In the genomic region with DNA sequence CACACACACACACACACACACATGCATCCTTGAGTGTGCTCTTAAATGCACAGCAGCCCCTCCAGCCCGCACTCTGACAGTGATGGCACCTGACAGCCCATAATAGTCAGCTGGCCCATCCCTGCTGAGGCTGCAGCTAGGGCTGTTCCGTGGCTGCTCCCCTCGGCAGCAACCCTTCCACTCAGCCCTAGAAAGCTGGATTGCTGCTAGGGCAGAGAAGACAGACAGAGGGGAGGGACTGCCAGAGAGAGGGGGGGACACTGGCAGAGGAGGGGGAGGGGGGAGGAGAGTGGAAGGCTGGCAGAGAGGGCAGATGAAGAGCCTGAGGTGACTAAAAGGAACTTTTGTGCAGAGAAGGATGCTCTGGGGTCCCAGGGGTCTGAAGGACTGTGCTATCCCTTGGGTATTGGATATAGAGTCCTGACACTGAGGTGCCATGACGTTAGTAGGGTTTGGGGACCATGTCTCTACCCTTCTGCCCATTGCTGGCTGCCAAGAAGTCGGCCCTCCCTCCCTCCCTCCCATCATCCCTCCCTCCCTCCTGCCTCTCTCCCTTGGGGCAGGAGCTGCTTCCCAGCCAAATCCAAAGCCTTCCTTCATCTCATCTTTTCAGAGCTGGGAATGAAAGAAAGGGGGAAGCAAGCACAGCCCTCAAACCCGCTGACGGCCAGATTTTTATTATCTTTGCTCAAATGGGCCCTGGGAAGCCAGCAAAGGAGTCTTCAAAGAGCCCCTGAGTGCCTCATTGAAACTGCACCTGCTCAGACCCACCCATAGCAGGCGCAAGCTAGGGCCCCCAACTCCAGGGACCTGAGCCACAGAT, we compare ENCODE assay signal across 11 mouse cellular contexts. TPM values are rescaled to one million over a fixed set of nuclear protein-coding genes. Genes with fewer than 3 reads are reported as not detected.
DNase-seq lines count a peak whose midpoint lies in the region; ATAC-seq and TF ChIP-seq lines count a peak whose summit lies in the region.
"Had no signal": no experiment of that assay in that cellular context is flagged by ENCODE, and none has a peak within 500 bp of the region (broad histone marks: within the 10 kb centered on the region; RNA-seq: fewer than 3 reads in every experiment).

No protein-coding gene starts in this region.

- TF ChIP-seq CTCF in E14TG2a.4 (conservative IDR thresholded peaks at IDR 0.05; ENCODE audit: low read length) (no peak), ES-Bruce4 (IDR thresholded peaks at IDR 0.05; ENCODE audit: low read depth, low read length) (peak; percentile 13)
- TF ChIP-seq CTCF in kidney, adult 2 months (conservative IDR thresholded peaks at IDR 0.05; ENCODE audit: insufficient read depth, insufficient read length, low read depth, low read length) = no peak
- no peak for TF ChIP-seq CTCF in heart, adult 2 months (IDR thresholded peaks at IDR 0.05)

- H3K79me2 ChIP-seq in heart, adult 2 months (replicated peaks; ENCODE audit: control insufficient read depth, insufficient read depth, low read length) = no peaks in the 10 kb centered on the region

- intact Hi-C loops in heart, adult 2 months (cut with DNase I) = loop anchor here (5.0 kb wide), 1 partner anchor 39 kb away; no protein-coding TSS in a partner anchor

- no peaks in the 10 kb centered on the region for H3K9me3 ChIP-seq in E14TG2a.4 (ENCODE audit: low read length)
- no peaks in the 10 kb centered on the region for H3K9me3 ChIP-seq in ES-Bruce4 (replicated peaks; ENCODE audit: control insufficient read depth, insufficient read depth, low read length, poor library complexity, severe bottlenecking)
- H3K9me3 ChIP-seq in forebrain, embryonic 15.5 days = no peaks in the 10 kb centered on the region
- no peaks in the 10 kb centered on the region for H3K9me3 ChIP-seq in midbrain, embryonic 12.5 days
- H3K9me3 ChIP-seq: embryonic facial prominence, embryonic 12.5 days; limb, embryonic 12.5 days had no signal

- H3K9ac ChIP-seq in ES-Bruce4 (ENCODE audit: low read depth, poor library complexity, severe bottlenecking) = no peak overlapping the region
- H3K9ac ChIP-seq in forebrain, embryonic 15.5 days (replicated peaks) = peak overlapping the region; percentile 98
- peak overlapping the region; percentile 47; the same call in 1 of the 2 replicates for H3K9ac ChIP-seq in midbrain, embryonic 12.5 days (replicated peaks)
- no peak overlapping the region for H3K9ac ChIP-seq in heart, adult 2 months (ENCODE audit: low read depth, low read length)
- H3K9ac ChIP-seq: embryonic facial prominence, embryonic 12.5 days; limb, embryonic 12.5 days; lung, embryonic 14.5 days had no signal

- H3K4me3 ChIP-seq in E14TG2a.4 (replicated peaks; ENCODE audit: low read length) (0 out of 2 replicates have a peak overlapping the region, but pooled peaks have one; percentile 39), ES-Bruce4 (ENCODE audit: low read depth, low read length) (no peak overlapping the region)
- peak overlapping the region; percentile 92 for H3K4me3 ChIP-seq in forebrain, embryonic 15.5 days
- peak overlapping the region; percentile 7; the same call in 1 of the 2 replicates for H3K4me3 ChIP-seq in midbrain, embryonic 12.5 days
- H3K4me3 ChIP-seq in kidney, adult 2 months (ENCODE audit: insufficient read depth, low read depth, low read length) = no peak overlapping the region
- no peak overlapping the region for H3K4me3 ChIP-seq in heart, adult 2 months
- H3K4me3 ChIP-seq: embryonic facial prominence, embryonic 12.5 days; limb, embryonic 12.5 days had no signal

- peak overlapping the region; percentile 90 for H3K4me2 ChIP-seq in forebrain, embryonic 15.5 days (replicated peaks)
- peak overlapping the region; percentile 85 for H3K4me2 ChIP-seq in midbrain, embryonic 12.5 days (replicated peaks)
- H3K4me2 ChIP-seq: embryonic facial prominence, embryonic 12.5 days; limb, embryonic 12.5 days; lung, embryonic 14.5 days had no signal

- peaks cover 46% of the 10 kb centered on the region for H3K27me3 ChIP-seq in E14TG2a.4 (ENCODE audit: insufficient read depth, low read length)
- H3K27me3 ChIP-seq in ES-Bruce4 (ENCODE audit: control insufficient read depth, insufficient read depth, low read length, poor library complexity, severe bottlenecking) = no peaks in the 10 kb centered on the region
- H3K27me3 ChIP-seq in forebrain, embryonic 15.5 days = no peaks in the 10 kb centered on the region
- peaks cover 61% of the 10 kb centered on the region for H3K27me3 ChIP-seq in midbrain, embryonic 12.5 days
- no peaks in the 10 kb centered on the region for H3K27me3 ChIP-seq in kidney, adult 2 months (replicated peaks; ENCODE audit: control insufficient read depth, insufficient read depth, low read length)
- H3K27me3 ChIP-seq in heart, adult 2 months (ENCODE audit: control insufficient read depth, insufficient read depth, low read length) = peaks cover 16% of the 10 kb centered on the region

- peaks cover 84% of the 10 kb centered on the region for H3K4me1 ChIP-seq in E14TG2a.4 (replicated peaks; ENCODE audit: low read depth, low read length)
- H3K4me1 ChIP-seq in ES-Bruce4 (ENCODE audit: control insufficient read depth, insufficient read depth, low read length) = peaks cover 9% of the 10 kb centered on the region
- peaks cover 90% of the 10 kb centered on the region for H3K4me1 ChIP-seq in forebrain, embryonic 15.5 days
- peaks cover 82% of the 10 kb centered on the region for H3K4me1 ChIP-seq in midbrain, embryonic 12.5 days
- no peaks in the 10 kb centered on the region; the same call in 1 of the 2 replicates for H3K4me1 ChIP-seq in kidney, adult 2 months (ENCODE audit: control insufficient read depth, insufficient read depth, low read length)
- no peaks in the 10 kb centered on the region; the same call in 1 of the 2 replicates for H3K4me1 ChIP-seq in heart, adult 2 months (ENCODE audit: control insufficient read depth, insufficient read depth, low read length)

- H3K36me3 ChIP-seq in E14TG2a.4 (ENCODE audit: insufficient read depth, low read length) (no peaks in the 10 kb centered on the region), ES-Bruce4 (ENCODE audit: control insufficient read depth, insufficient read depth, low read length, poor library complexity, severe bottlenecking) (no peaks in the 10 kb centered on the region)
- H3K36me3 ChIP-seq in forebrain, embryonic 15.5 days = no peaks in the 10 kb centered on the region
- no peaks in the 10 kb centered on the region for H3K36me3 ChIP-seq in midbrain, embryonic 12.5 days
- H3K36me3 ChIP-seq in kidney, adult 2 months (ENCODE audit: control insufficient read depth, insufficient read depth, low read length) = no peaks in the 10 kb centered on the region
- no peaks in the 10 kb centered on the region for H3K36me3 ChIP-seq in heart, adult 2 months (ENCODE audit: control insufficient read depth, insufficient read depth, low read length)
- H3K36me3 ChIP-seq: embryonic facial prominence, embryonic 12.5 days; limb, embryonic 12.5 days had no signal

- peak; percentile 11; the same call in 1 of the 2 replicates for ATAC-seq in forebrain, embryonic 15.5 days (replicated peaks)
- no peak for ATAC-seq in midbrain, embryonic 12.5 days (ENCODE audit: low FRiP score, low read depth)

- DNase-seq in kidney, adult 2 months = no peak
- no peak for DNase-seq in spleen, adult 18-20 months
- no peak for DNase-seq in heart, adult 2 months
- DNase-seq: thymus, postnatal 14 days had no signal

- no peak for TF ChIP-seq EP300 in ES-Bruce4 (IDR thresholded peaks at IDR 0.05; ENCODE audit: insufficient read depth, low read depth, low read length)
- TF ChIP-seq EP300 in heart, adult 2 months (IDR thresholded peaks at IDR 0.05; ENCODE audit: insufficient read depth, low read depth, low read length) = no peak

- no peak for TF ChIP-seq POLR2A in ES-Bruce4 (IDR thresholded peaks at IDR 0.05; ENCODE audit: insufficient read depth, low read length)
- TF ChIP-seq POLR2A in kidney, adult 2 months (IDR thresholded peaks at IDR 0.05; ENCODE audit: low read depth, low read length) = no peak
- no peak for TF ChIP-seq POLR2A in heart, adult 2 months (IDR thresholded peaks at IDR 0.05; ENCODE audit: insufficient read depth, low read depth, low read length)

- WGBS in forebrain, embryonic 15.5 days = 4% methylated on average over 8 of the region's 8 CpGs
- 8% methylated on average over 8 of the region's 8 CpGs for WGBS in midbrain, embryonic 12.5 days
- WGBS in kidney, adult 2 months = 45% methylated on average over 8 of the region's 8 CpGs
- WGBS in heart, adult 2 months = 21% methylated on average over 8 of the region's 8 CpGs

- H3K27ac ChIP-seq in ES-Bruce4 (ENCODE audit: insufficient read depth, low read length) = no peak overlapping the region
- peak overlapping the region; percentile 98 for H3K27ac ChIP-seq in forebrain, embryonic 15.5 days (replicated peaks)
- H3K27ac ChIP-seq in midbrain, embryonic 12.5 days (replicated peaks) = peak overlapping the region; percentile 61
- no peak overlapping the region for H3K27ac ChIP-seq in kidney, adult 2 months (ENCODE audit: insufficient read depth, low read depth, low read length)
- H3K27ac ChIP-seq in heart, adult 2 months = no peak overlapping the region
- H3K27ac ChIP-seq: embryonic facial prominence, embryonic 12.5 days; limb, embryonic 12.5 days had no signal

RNA-seq across cellular contexts. Expression of a gene that starts 4.5 kb away (rescaled TPM):
- 7.7 and 8.3 TPM in 2 replicates for polyA plus RNA-seq in ES-Bruce4 (2011; ENCODE audit: insufficient read depth, insufficient read length, low read depth, missing spikeins)
- polyA plus RNA-seq in forebrain, embryonic 15.5 days (2015; fragmentation: Nextera tagmentation; extraction: Ambion mirVana) = 10.8 and 11.6 TPM in 2 replicates
- 6.5 and 7.3 TPM in 2 replicates for polyA plus RNA-seq in midbrain, embryonic 12.5 days (2016; fragmentation: Nextera tagmentation; extraction: Ambion mirVana)
- polyA plus RNA-seq in kidney, adult 2 months (2012; rRNA removed) = 13.0 and 13.2 TPM in 2 replicates
- under 1 TPM; 0.13 to 0.36 TPM for total RNA-seq in heart, adult 2 months (2021)
- polyA plus RNA-seq in heart, adult 2 months (2012; rRNA removed) = 0.26 and 0.31 TPM in 2 replicates

RNA-seq across cellular contexts. Expression of a gene that starts 58.0 kb away (rescaled TPM):
- polyA plus RNA-seq in ES-Bruce4 (2011; ENCODE audit: insufficient read depth, insufficient read length, low read depth, missing spikeins) = 39.3 and 44.1 TPM in 2 replicates
- 4.6 and 5.8 TPM in 2 replicates for polyA plus RNA-seq in forebrain, embryonic 15.5 days (2015; fragmentation: Nextera tagmentation; extraction: Ambion mirVana)
- 14.2 and 16.2 TPM in 2 replicates for polyA plus RNA-seq in midbrain, embryonic 12.5 days (2016; fragmentation: Nextera tagmentation; extraction: Ambion mirVana)
- 0.86 and 1.2 TPM in 2 replicates for polyA plus RNA-seq in kidney, adult 2 months (2012; rRNA removed)
- total RNA-seq in heart, adult 2 months (2021) = 1 to 10 TPM; 1.4 to 2.6 TPM
- polyA plus RNA-seq in heart, adult 2 months (2012; rRNA removed) = 0.44 and 0.61 TPM in 2 replicates

Comparison
In these comparisons a context has a peak if more than half of its experiments do, and no peak if none do; other contexts are left out.
1. H3K4me3 ChIP-seq: peak in E14TG2a.4 (single experiment), forebrain, embryonic 15.5 days (single experiment) and midbrain, embryonic 12.5 days (single experiment); none in ES-Bruce4 (single experiment), kidney, adult 2 months (single experiment) and heart, adult 2 months (single experiment).
2. H3K27ac ChIP-seq: peak in forebrain, embryonic 15.5 days (single experiment) and midbrain, embryonic 12.5 days (single experiment); none in ES-Bruce4 (single experiment), kidney, adult 2 months (single experiment) and heart, adult 2 months (single experiment).
3. H3K9ac ChIP-seq: peak in forebrain, embryonic 15.5 days (single experiment) and midbrain, embryonic 12.5 days (single experiment); none in ES-Bruce4 (single experiment) and heart, adult 2 months (single experiment).